Mouse (Mus musculus) spleen, postnatal 10 days (tissue): Measurements from ENCODE around the gene Git1.
"Not testable (repeated sequence)": the region's sequence is repeated elsewhere in the genome, so short reads cannot be mapped to it uniquely, and the experiment has no call there.

Experiments
- DNase-seq, 2 experiments: peaks; one replicate each; pipeline ENCODE4 v3.0.0; 2021 to 2022; ENCODE audit warnings: low spot score in 2 of 2

The Git1 gene

DNA sequence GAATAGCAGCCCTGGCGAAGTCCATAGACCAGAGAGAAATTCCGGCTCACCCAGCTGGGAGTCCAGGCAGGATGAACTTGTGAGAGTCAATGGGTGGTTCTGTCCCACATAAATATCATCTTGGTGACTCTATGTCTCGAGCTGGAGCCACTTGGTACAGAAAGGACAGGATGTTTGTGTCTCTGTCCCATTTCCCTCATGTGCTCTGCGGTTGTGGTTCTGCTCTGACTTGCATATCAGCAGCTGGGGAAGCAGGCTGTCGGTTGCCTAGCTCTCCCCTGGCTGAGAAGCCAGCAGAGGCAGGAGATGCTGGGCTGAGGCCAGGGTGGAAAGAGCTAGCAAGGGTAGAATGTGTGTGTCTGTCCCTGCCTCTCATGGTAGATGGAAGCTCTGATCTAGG lies 25.7 kb downstream of the Git1 start, which contains the start of gene Gm10392:
Gm10392 (minus strand) TSS at position 156 of the 400 bp plus-strand sequence.
- peak; percentile 31 to 65 for DNase-seq

DNA sequence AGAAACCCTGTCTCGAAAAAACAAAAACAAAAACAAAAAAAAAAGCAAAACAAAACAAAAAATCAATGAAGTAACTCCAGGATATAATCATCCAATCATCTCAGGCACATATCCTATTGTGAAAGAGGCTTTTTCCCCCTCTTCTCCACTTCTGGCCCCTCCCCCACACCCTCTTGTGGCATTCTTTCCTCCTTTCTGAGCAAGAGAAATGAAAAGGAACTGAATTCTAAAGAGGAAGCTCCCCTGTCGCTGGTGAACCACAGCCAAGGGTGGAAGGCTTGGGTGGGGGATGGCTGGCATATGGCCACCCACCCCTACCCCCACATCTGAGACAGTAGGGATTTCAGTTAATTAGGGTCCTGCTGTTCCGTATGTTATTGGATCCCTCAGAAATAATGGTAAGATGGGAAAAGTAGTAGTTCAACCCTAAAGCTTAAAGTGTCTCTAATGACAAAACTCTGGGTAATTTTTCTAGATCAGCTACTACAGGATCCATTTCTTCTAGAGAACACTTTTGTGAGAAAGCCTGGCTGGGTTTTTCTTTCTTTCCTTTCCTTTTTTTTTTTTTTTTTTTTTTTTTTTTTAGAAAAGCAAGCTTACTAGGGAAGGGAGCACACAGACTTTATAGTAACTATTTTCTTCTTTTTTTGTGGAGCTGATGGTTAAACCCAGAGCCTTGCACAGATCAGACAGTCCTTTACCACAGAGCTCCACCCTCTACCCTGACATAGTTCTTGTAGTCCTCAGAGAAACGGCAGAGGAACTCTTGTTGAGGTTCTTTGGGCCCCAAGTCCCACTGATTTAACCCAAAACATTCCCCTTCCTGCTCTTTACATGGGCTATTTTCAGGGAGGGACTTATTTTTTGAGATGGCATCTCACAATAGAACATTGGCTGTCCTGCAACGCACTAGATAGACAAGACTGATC lies 27.5 kb downstream of the Git1 start:
- DNase-seq = peak; percentile 9 to 50

DNA sequence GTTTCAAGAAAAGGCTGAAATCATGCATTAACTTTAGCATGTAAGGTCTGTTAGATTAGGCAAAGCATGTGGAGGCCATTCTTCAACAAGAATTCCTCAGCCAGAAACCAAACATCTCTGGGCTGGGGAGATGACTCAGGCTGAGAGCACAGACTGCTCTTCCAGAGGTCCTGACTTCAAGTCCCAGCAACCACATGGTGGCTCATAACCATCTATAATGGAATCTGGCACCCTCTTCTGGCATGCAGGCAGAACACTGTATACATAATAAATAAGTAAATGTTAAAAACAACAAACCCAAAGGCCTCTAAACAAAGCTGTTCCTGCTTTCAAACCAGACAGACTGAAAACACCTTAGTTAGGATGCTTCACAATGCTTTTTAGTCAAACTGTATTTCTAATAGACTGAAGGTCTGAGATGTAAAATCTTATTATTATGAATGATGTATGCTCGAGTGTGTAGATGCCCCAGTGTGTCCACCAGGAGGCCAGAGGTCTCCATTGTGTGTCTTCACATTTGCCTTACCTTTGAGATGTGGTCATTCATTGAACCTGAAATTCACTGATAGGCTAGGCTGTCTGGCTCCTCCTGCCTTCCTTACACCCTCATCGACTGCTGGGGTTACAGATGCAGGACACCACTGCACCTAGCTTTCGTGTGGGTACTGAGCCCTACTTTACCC lies 32.6 kb downstream of the Git1 start:
- DNase-seq = no peak

DNA sequence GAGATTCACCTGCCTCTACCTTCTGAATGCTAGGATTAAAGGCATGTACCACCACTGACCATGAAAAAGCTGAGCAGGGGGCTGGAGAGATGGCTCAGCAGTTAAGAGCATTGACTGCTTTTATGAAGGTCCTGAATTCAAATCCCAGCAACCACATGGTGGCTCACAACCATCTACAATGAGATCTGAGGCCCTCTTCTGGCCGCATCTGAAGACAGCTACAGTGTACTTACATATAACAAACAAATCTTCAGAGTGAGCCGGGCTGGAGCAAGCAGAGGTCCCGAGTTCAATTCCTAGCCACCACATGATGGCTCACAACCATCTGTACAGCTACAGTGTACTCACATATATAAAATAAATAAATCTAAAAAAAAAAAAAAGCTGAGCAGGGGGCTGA lies 35.1 kb downstream of the Git1 start:
- not testable (repeated sequence) for DNase-seq

DNA sequence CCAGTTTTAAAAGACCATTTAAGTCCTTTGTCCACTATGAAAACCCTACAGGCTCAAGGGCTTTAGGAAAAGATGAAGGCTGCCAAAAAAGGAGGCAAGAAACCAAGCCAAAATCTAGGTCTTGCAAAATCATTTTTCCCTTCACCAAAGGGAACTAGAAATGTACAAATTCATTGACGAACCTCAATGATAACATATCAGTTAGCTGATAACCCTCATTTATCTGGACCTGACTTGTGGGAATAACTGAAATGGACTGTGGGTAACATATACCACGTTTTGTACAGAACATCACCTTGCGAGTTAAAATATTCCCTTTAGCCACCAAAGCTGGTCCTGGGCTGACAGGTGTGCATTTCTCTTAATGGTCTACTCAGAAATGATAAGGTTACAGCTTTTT lies 36.3 kb downstream of the Git1 start:
- DNase-seq = no peak

DNA sequence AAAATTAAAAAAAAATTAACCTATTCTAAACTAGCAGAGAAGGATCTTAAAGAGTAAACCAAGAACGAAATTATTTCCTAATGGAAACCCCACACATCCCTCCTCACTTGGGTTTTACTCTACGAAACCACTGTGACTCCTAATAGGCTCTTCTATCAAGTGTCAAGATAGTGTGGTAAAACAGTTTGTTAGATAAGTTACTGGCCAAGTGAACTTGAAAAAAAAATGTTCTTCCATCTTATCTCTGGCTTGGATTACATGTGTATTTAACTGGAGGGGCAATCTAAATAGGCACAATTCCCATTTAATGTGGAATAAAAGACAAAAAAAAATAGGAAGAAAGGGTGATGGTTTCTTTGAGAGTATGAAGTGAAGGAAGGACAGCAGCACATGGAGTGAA lies 37.5 kb downstream of the Git1 start:
- no peak for DNase-seq

DNA sequence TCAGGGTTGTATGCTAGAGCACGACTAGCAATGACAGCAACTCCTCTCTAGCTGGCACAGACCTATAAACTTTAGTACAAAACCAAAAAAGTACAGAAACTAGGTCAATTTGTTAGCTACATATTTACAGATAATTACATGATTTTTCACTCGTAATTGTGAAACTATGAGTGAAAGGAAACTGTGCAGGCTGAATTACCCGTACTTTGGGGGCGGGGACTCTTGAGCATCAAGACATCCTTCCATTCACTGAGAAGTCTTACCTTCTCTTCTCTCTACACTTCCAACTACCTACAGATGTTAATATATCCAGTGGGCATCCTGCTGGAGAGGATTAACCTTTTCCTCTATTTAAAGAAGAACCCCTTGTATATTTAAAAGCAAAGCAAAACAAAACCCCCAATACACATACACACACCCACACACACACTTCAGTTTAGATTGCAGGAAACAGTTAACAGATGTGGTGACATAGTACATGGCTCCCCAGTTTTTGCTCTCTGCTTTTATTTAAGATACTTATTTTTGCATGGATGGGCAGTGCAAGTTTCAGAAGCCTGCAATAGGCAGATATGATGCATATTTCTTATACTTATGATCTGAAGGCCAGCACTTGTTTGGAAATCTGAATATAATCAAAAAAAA lies 39.0 kb downstream of the Git1 start:
- no peak for DNase-seq

DNA sequence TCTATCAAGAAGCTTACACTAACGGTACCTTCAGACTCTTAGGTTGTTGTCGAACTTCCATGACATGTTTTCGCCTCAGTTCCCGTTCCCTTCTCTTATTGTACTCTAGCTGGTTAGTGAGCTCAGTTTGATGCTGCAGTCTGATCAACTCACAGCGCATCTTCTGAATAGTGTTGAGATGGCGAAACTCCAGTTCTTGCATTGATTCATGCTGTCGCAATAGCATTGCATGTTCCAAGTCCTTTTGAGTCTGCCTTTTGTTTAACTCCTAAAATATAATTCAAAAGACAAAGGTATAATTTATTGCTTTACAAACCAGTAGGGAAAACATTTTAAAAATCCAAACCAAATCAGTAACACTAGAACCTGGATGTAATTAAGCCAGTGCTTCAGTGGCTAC lies 51.9 kb downstream of the Git1 start:
- DNase-seq = no peak
